Mouse (Mus musculus) MEL (cell line): ENCODE data around the gene Gfpt2.

ENCODE experiments used
- CTCF ChIP-seq, 3 experiments: IDR thresholded peaks in 2 of 3; conservative IDR thresholded peaks in 1 of 3; 2 replicates each; pipeline ENCODE4 v1.5.1; 2011 to 2012; ENCODE audit warnings: low read length in 3 of 3, low read depth in 2 of 3, mild to moderate bottlenecking in 2 of 3, improper control_type of control experiment in 1 of 3, inconsistent platforms in 1 of 3, mixed read lengths in 1 of 3, moderate library complexity in 1 of 3; ENCODE audit not compliant: control insufficient read depth in 1 of 3, insufficient read depth in 1 of 3, poor library complexity in 1 of 3, severe bottlenecking in 1 of 3
- E2F4 ChIP-seq: IDR thresholded peaks from 2 replicates; pipeline ENCODE4 v1.6.1; 2011; ENCODE audit warnings: low read depth, low read length, improper control_type of control experiment, borderline replicate concordance
- NELFE ChIP-seq: IDR thresholded peaks from 2 replicates; pipeline ENCODE4 v1.6.1; 2011; ENCODE audit warnings: low read depth, low read length, improper control_type of control experiment

GRCm38 (mm10) chr11:49744981-49745380 is 49.0 kb upstream of the Gfpt2 start:
- TF ChIP-seq NELFE (no peak), E2F4 (no peak), CTCF (IDR thresholded peaks at IDR 0.05 in 2 of 3, conservative IDR thresholded peaks at IDR 0.05 in 1 of 3; ENCODE audit: control insufficient read depth in 1 of 3, insufficient read depth in 1 of 3, low read depth in 2 of 3, low read length in 3 of 3, poor library complexity in 1 of 3, severe bottlenecking in 1 of 3) (no peak)
